Mouse (Mus musculus): ENCODE results near the gene Gm12666. TPM values are rescaled to one million over a fixed set of nuclear protein-coding genes. Genes with fewer than 3 reads are reported as not detected.
"Not testable (repeated sequence)": the region's sequence is repeated elsewhere in the genome, so short reads cannot be mapped to it uniquely, and the experiment has no call there.

Gm12666 gene
- polyA plus RNA-seq (2016; fragmentation: Nextera tagmentation; extraction: Ambion mirVana) = not detected in 2 replicates

DNA sequence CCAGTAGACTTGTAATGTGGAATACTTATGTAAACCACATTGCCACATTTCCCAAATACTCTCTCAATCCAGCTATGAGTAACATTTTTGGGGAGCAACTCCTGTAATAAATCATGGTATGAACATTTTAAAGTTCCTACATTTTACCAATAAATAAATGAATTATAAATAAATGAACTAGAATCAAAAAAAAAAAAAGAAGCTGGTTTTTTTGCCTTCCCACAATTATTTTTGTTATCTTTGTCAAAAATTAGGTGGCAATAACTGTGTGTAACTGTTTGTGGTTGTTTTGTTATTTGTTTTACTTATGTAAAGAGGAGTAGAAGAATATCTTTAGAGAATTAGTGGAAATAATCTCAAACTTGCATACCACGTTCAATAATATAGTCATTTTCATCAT is at the start of gene Gm12666:
Gm12666 (minus strand) TSS at position 101 of the 400 bp plus-strand sequence.
- H3K4me3 ChIP-seq; H3K36me3 ChIP-seq (replicated peaks): not testable (repeated sequence)
- 88% methylated on average over 1 of the region's 1 CpGs for WGBS

DNA sequence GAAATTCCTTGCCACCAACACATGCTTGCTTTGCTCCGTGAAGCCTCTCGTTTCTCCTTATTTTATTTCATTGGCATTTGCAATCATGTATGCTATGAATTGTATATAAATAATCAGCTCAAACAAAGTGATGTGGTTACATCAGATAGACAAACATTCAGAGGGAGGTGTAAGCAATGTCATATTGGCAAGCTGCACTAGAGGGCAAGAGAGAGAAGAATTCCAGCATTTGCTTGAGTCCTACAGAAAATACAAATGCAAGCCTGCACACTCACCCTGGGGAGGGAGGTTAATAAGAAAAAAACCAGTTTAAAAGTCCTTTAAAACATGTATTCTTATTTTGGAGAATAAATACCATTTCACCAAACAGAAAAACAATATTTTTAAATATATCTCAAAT is 34.8 kb upstream of the Gm12666 start:
- Histone ChIP-seq H3K27ac (replicated peaks) (no peak overlapping the region), H3K27me3 (replicated peaks; ENCODE audit: low read depth, poor library complexity, severe bottlenecking) (no peaks in the 10 kb centered on the region), H3K9me3 (no peaks in the 10 kb centered on the region), H3K4me1 (no peaks in the 10 kb centered on the region), H3K36me3 (replicated peaks) (no peaks in the 10 kb centered on the region), H3K4me3 (no peak overlapping the region)
- 85% methylated on average over 2 of the region's 2 CpGs for WGBS
- no peak for DNase-seq (ENCODE audit: low spot score)

More for the DNA sequence above, at the start of gene Gm12666:
- not testable (repeated sequence) for DNase-seq (ENCODE audit: low spot score); H3K27ac ChIP-seq (replicated peaks); H3K4me1 ChIP-seq; H3K27me3 ChIP-seq (replicated peaks; ENCODE audit: low read depth, poor library complexity, severe bottlenecking); H3K9me3 ChIP-seq

- 81% methylated on average over 1 of the region's 1 CpGs for WGBS
These were observed 24.7 kb upstream of the Gm12666 start for GRCm38 (mm10) chr4:92216286-92216685.

DNA sequence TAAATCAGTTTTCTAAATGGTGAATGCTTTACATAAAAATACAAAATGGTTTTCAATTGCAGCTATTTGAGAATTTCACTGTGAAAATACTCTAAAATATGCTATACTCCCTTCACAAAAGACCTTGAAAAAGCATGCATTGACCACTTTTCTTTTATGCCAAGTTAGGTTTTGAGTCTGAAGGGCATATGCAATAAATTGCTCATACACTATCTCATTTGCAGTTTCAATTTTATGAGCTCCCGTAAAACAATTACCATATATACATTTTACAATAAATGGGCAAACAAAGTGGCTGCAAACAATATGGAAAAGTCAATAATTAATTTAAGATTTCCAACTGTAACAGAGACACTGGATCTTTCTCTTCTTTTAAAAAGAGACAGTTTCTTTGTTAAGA is 38.9 kb downstream of the Gm12666 start:
- WGBS = 93% methylated on average over 1 of the region's 1 CpGs

More at GRCm38 (mm10) chr4:92216286-92216685, 24.7 kb upstream of the Gm12666 start:
- Histone ChIP-seq H3K9me3 (no peaks in the 10 kb centered on the region), H3K4me1 (no peaks in the 10 kb centered on the region), H3K27me3 (replicated peaks; ENCODE audit: low read depth, poor library complexity, severe bottlenecking) (no peaks in the 10 kb centered on the region), H3K36me3 (replicated peaks) (no peaks in the 10 kb centered on the region), H3K27ac (replicated peaks) (no peak overlapping the region), H3K4me3 (no peak overlapping the region)
- DNase-seq (ENCODE audit: low spot score) = no peak

DNA sequence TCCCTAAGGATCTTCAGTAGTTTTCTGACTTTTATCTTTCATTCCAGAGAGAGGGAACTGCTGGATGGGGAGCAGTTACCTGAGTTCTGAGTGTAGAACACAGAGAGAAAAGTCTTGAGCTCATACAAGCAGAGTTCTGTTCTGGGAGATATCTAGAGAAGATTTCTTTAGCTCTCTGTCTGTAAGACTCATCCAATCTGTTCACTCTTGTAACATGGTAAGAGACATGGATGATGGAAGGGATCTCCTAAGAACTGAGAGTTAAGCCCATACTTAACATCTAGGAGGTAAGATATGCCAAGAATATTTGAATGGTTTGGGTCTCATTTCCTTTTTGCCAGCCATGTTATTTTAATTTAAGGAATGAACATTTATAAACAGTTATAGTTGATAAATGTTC is 44.4 kb downstream of the Gm12666 start, which contains the start of gene Izumo3:
Izumo3 (minus strand) TSS at position 101 of the 400 bp plus-strand sequence.
- H3K27me3 ChIP-seq (replicated peaks; ENCODE audit: low read depth, poor library complexity, severe bottlenecking) = no peaks in the 10 kb centered on the region
- no peak for DNase-seq (ENCODE audit: low spot score)
- no peaks in the 10 kb centered on the region for H3K9me3 ChIP-seq
- no peaks in the 10 kb centered on the region for H3K4me1 ChIP-seq
- H3K36me3 ChIP-seq (replicated peaks) = no peaks in the 10 kb centered on the region
- H3K4me3 ChIP-seq = no peak within 1 kb of the TSS
- no peak within 1 kb of the TSS for H3K27ac ChIP-seq (replicated peaks)

More for the DNA sequence above, 38.9 kb downstream of the Gm12666 start:
- Histone ChIP-seq H3K9me3 (no peaks in the 10 kb centered on the region), H3K27me3 (replicated peaks; ENCODE audit: low read depth, poor library complexity, severe bottlenecking) (no peaks in the 10 kb centered on the region), H3K27ac (replicated peaks) (no peak overlapping the region), H3K4me1 (no peaks in the 10 kb centered on the region), H3K36me3 (replicated peaks) (no peaks in the 10 kb centered on the region), H3K4me3 (no peak overlapping the region)
- DNase-seq (ENCODE audit: low spot score) = no peak

Other genes starting within 250 kb of the Gm12666 start
- not detected in 2 replicates for gene Izumo3, start 44.5 kb downstream of the Gm12666 start, polyA plus RNA-seq (2016; fragmentation: Nextera tagmentation; extraction: Ambion mirVana)